18 mouse cellular contexts compared by ENCODE assay signal in the genomic region with DNA sequence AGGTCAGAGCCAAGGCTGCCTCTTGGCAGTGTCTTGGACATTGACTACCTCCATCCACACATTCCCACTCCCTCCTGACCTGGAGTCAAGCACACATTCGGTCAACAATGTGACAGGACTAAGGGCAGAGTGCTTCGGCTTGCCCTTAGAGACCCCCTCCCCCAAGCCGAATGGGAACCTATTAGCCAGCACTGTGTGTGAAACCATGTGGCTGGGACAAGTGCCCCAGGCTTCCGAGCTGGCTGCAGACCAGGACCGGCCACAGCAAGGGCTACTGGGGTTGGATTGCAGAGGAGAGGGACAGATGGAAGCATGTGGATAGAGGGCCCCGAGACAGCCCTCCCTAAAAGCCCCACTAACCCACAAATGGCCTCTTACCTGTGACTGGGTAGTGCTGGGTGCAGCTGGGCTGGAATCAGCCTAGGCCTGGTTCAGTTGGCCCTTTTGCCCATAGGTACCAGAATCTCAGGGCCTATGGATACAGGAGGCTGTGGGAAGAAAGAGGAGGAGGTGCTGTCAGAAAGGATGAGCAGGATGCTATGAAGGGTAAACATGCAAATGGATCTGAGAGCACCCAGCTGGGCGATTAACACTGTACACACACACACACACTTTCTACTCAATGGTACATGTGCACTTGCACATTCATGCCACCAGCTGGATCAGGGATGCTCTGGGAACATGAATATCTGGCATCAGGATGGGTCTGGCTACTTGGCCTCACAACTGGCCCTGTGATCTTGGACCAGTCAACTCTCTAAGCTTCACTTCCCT. TPM values are rescaled to one million over a fixed set of nuclear protein-coding genes. Genes with fewer than 3 reads are reported as not detected.
DNase-seq lines count a peak whose midpoint lies in the region; ATAC-seq lines count a peak whose summit lies in the region.
"Had no signal": no experiment of that assay in that cellular context is flagged by ENCODE, and none has a peak within 500 bp of the region (broad histone marks: within the 10 kb centered on the region; RNA-seq: fewer than 3 reads in every experiment).

No protein-coding gene starts in this region.

- no peak overlapping the region for H3K27ac ChIP-seq in forebrain, embryonic 15.5 days (replicated peaks)
- H3K27ac ChIP-seq: embryonic facial prominence, embryonic 10.5 days had no signal

- no peaks in the 10 kb centered on the region for H3K9me3 ChIP-seq in forebrain, embryonic 15.5 days
- H3K9me3 ChIP-seq: embryonic facial prominence, embryonic 10.5 days; G1E had no signal

- peaks cover 12% of the 10 kb centered on the region for H3K4me1 ChIP-seq in forebrain, embryonic 15.5 days

- H3K4me3 ChIP-seq in forebrain, embryonic 15.5 days = no peak overlapping the region
- H3K4me3 ChIP-seq: embryonic facial prominence, embryonic 10.5 days; erythroblast, embryonic 14.5 days had no signal

- WGBS in forebrain, embryonic 15.5 days = 75% methylated on average over 7 of the region's 7 CpGs

- no peak overlapping the region for H3K9ac ChIP-seq in forebrain, embryonic 15.5 days (replicated peaks)

- H3K27me3 ChIP-seq in forebrain, embryonic 15.5 days = peaks cover under 1% of the 10 kb centered on the region

- ATAC-seq in cerebellum, adult (ENCODE audit: insufficient number of reproducible peaks, low FRiP score, low TSS enrichment) = no peak
- no peak for ATAC-seq in forebrain, embryonic 15.5 days (replicated peaks)
- ATAC-seq: CD4-positive, CD25-positive, alpha-beta regulatory T cell, adult 4 months; forebrain, embryonic 14.5 days; intestine, embryonic 16.5 days had no signal

- no peak overlapping the region for H3K4me2 ChIP-seq in forebrain, embryonic 15.5 days (replicated peaks)

- H3K36me3 ChIP-seq in forebrain, embryonic 15.5 days = no peaks in the 10 kb centered on the region
- H3K36me3 ChIP-seq: embryonic facial prominence, embryonic 10.5 days; G1E had no signal

- peak; percentile 62 for DNase-seq in cerebellum, adult 11 months
- peak; percentile 38 to 39 for DNase-seq in kidney, adult 8-10 months
- no peak for DNase-seq in kidney, postnatal 4 days
- DNase-seq in cerebellum, adult 11-12 months = peak; percentile 77
- peak; percentile 77 to 82 for DNase-seq in cerebellum, postnatal 25 days
- DNase-seq in thymus, postnatal 14 days = no peak
- DNase-seq: adrenal gland, adult 2 months; lung, adult 18-20 months; right cerebral cortex, postnatal 4 days; thymus, postnatal 36 days had no signal

RNA-seq across cellular contexts. Expression of a gene that starts 20.9 kb away (rescaled TPM):
- 32.4 and 38.4 TPM in 2 replicates for polyA plus RNA-seq in forebrain, embryonic 15.5 days (2015; fragmentation: Nextera tagmentation; extraction: Ambion mirVana)
- polyA plus RNA-seq: CD4-positive, CD25-positive, alpha-beta regulatory T cell, adult 4 months; erythroblast, embryonic 14.5 days; G1E had no signal

Comparison
In these comparisons a context has a peak if more than half of its experiments do, and no peak if none do; other contexts are left out.
1. DNase-seq: peak in cerebellum, adult 11 months (single experiment), kidney, adult 8-10 months (2 of 2), cerebellum, adult 11-12 months (single experiment) and cerebellum, postnatal 25 days (2 of 2); none in kidney, postnatal 4 days (0 of 2) and thymus, postnatal 14 days (single experiment).